Mouse (Mus musculus) embryo, embryonic 11.5 days (tissue): ENCODE results near the gene Tmem11.

Experiments used
- DNase-seq: peaks from one replicate; pipeline ENCODE4 v3.0.0-alpha.2; 2012; ENCODE audit warnings: low read depth, low spot score

Tmem11 gene

GRCm38 (mm10) chr11:60878675-60879294, at the start of gene Tmem11:
TSS of gene Tmem11 (minus strand) at chr11:60879272.
- peak; percentile 96 for DNase-seq

- peak; percentile 90 for DNase-seq
Measured at GRCm38 (mm10) chr11:60927264-60927663, 48.2 kb upstream of the Tmem11 start.

GRCm38 (mm10) chr11:60924981-60925380, 45.9 kb upstream of the Tmem11 start:
- no peak for DNase-seq

GRCm38 (mm10) chr11:60924498-60924897, 45.4 kb upstream of the Tmem11 start:
- no peak for DNase-seq

GRCm38 (mm10) chr11:60922964-60923363, 43.9 kb upstream of the Tmem11 start:
- DNase-seq = no peak

- DNase-seq = no peak
Measured at GRCm38 (mm10) chr11:60922195-60922594, 43.1 kb upstream of the Tmem11 start.

GRCm38 (mm10) chr11:60920021-60920420, 40.9 kb upstream of the Tmem11 start:
- DNase-seq = no peak

GRCm38 (mm10) chr11:60915201-60915600, 36.1 kb upstream of the Tmem11 start:
- no peak for DNase-seq

- DNase-seq = no peak
Measured at GRCm38 (mm10) chr11:60914491-60914890, 35.4 kb upstream of the Tmem11 start, which contains the start of gene Natd1. TSS of gene Natd1 (minus strand) at chr11:60914750.

GRCm38 (mm10) chr11:60913301-60914196, 34.5 kb upstream of the Tmem11 start:
- DNase-seq = peak; percentile 86

GRCm38 (mm10) chr11:60912525-60912973, 33.5 kb upstream of the Tmem11 start:
- no peak for DNase-seq

- no peak for DNase-seq
Measured at GRCm38 (mm10) chr11:60909626-60910025, 30.6 kb upstream of the Tmem11 start.

GRCm38 (mm10) chr11:60908073-60908472, 29.0 kb upstream of the Tmem11 start:
- no peak for DNase-seq

GRCm38 (mm10) chr11:60906449-60906848, 27.4 kb upstream of the Tmem11 start:
- no peak for DNase-seq

- no peak for DNase-seq
Measured at GRCm38 (mm10) chr11:60905407-60906120, 26.5 kb upstream of the Tmem11 start.

GRCm38 (mm10) chr11:60903661-60904061, 24.6 kb upstream of the Tmem11 start:
- DNase-seq = no peak

GRCm38 (mm10) chr11:60902486-60902885, 23.4 kb upstream of the Tmem11 start:
- DNase-seq = no peak

- no peak for DNase-seq
Measured at GRCm38 (mm10) chr11:60902001-60902400, 22.9 kb upstream of the Tmem11 start.

GRCm38 (mm10) chr11:60895915-60896314, 16.8 kb upstream of the Tmem11 start:
- peak; percentile 56 for DNase-seq

- DNase-seq = no peak
Measured at GRCm38 (mm10) chr11:60890744-60891143, 11.7 kb upstream of the Tmem11 start.

GRCm38 (mm10) chr11:60890286-60890685, 11.2 kb upstream of the Tmem11 start:
- no peak for DNase-seq

GRCm38 (mm10) chr11:60889861-60890260, 10.8 kb upstream of the Tmem11 start:
- DNase-seq = no peak
